Mouse (Mus musculus) forebrain, embryonic 13.5 days (tissue): ENCODE measurements around the gene Ranbp3l. TPM values are rescaled to one million over a fixed set of nuclear protein-coding genes. Genes with fewer than 3 reads are reported as not detected.

Experiments used
- ATAC-seq: fragments of 200-750 bp; cut with Nextera tagmentation; 2 replicates; pipeline ENCODE4 v1.8.0; 2017
- H3K27ac ChIP-seq: fragments of 300-500 bp; sonication (generic); 2 replicates; pipeline ENCODE4 v1.5.1; 2015; ENCODE audit warnings: inconsistent platforms, mild to moderate bottlenecking, moderate library complexity
- H3K27me3 ChIP-seq: fragments of 300-500 bp; sonication (generic); 2 replicates; pipeline ENCODE4 v1.6.1; 2015; ENCODE audit warnings: mild to moderate bottlenecking, inconsistent platforms
- H3K36me3 ChIP-seq: fragments of 300-500 bp; sonication (generic); 2 replicates; pipeline ENCODE4 v1.6.1; 2015; ENCODE audit warnings: mild to moderate bottlenecking, inconsistent platforms; ENCODE audit not compliant: poor library complexity, severe bottlenecking
- H3K4me1 ChIP-seq: fragments of 300-500 bp; sonication (generic); 2 replicates; pipeline ENCODE4 v1.6.1; 2015; ENCODE audit warnings: inconsistent platforms
- H3K4me2 ChIP-seq: fragments of 300-500 bp; sonication (generic); 2 replicates; pipeline ENCODE4 v1.6.1; 2015; ENCODE audit warnings: inconsistent platforms, mild to moderate bottlenecking, moderate library complexity
- H3K4me3 ChIP-seq: fragments of 300-500 bp; sonication (generic); 2 replicates; pipeline ENCODE4 v1.5.1; 2015; ENCODE audit warnings: mild to moderate bottlenecking, inconsistent platforms
- H3K9ac ChIP-seq: fragments of 300-500 bp; sonication (generic); 2 replicates; pipeline ENCODE4 v1.6.1; 2015; ENCODE audit warnings: mild to moderate bottlenecking, inconsistent platforms
- H3K9me3 ChIP-seq: fragments of 300-500 bp; sonication (generic); replicated peaks from 2 replicates; pipeline ENCODE4 v1.6.1; 2016; ENCODE audit warnings: inconsistent platforms
- WGBS: fragments of 180-500 bp; shearing (Covaris S2); methylation state at CpG from one replicate; pipeline ENCODE4 v1.1.7; 2015; 5-methylcytosine and 5-hydroxymethylcytosine counted together
- polyA plus RNA-seq: library from polyadenylated mRNA; unstranded; fragments of >200 nt; fragmentation: Nextera tagmentation; extraction: Ambion mirVana; gene quantifications from 2 replicates; pipeline ENCODE4 v1.2.1, GENCODE M21; 2015

Ranbp3l gene
- polyA plus RNA-seq, 1 experiment from 2014 or later: 4.5 TPM

DNA sequence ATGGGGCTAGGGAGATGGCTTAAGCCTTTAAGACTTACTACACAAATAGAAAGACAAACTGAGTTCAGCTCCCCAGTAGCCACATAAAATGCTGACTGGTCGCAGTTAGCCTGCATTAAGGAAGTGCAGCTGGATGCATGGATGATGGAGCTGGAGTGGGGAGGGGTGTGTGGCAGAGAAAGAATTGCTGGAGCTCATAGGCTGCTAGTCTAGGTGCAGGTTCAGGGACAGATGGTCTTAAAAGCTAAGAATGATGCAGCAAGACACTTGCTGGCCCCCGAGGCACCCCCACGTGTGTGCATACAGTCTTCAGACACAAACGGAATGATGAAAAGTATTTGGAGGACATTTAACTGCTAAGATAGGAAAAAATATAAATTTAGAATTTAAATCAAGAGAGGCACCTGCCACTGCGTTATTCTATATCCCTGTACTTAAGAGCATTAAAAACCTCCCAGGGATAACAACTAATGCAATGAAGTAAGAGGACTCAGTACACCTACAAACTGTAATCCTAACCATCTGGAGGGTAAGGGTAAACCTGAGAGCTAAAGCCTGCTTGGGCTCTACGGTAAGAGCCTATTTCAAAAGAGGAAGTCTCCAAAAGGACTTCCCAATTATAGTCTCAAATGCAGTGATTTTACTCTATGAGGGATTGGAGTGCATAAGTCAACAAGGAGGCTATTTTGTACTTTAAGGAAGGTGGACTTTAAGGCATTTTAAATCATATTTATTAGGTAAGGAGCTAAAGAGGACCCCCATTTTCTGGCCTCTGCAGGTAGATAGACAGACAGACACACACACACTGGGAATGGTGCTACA is 143.0 kb downstream of the Ranbp3l start:
- WGBS: 91% methylated on average over 6 of the region's 6 CpGs
- no peaks in the 10 kb centered on the region for H3K4me1 ChIP-seq
- H3K27me3 ChIP-seq: no peaks in the 10 kb centered on the region
- no peaks in the 10 kb centered on the region for H3K9me3 ChIP-seq
- H3K4me2 ChIP-seq: no peak overlapping the region
- H3K36me3 ChIP-seq: peaks cover 54% of the 10 kb centered on the region
- H3K4me3 ChIP-seq: no peak overlapping the region
- no peak overlapping the region for H3K27ac ChIP-seq
- no peak overlapping the region for H3K9ac ChIP-seq
- no peak for ATAC-seq

DNA sequence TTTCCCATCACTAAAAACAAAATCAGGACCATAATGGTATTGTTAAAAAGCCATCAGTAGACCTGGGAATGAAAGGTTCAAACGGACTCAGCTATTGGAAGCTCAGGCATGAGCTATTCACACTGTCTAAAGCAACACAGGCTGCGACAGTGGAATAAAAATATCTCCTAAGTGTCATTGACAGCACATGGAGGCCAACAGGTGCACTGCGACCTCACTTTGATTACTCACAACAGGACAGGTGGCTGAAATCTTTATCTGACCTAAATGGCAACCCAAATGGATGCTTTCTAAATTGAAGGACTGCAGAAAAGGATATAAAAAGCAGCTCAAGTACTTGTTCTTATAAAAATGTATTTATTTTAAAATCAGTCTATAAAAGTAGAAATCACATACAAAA is 143.9 kb downstream of the Ranbp3l start:
- Histone ChIP-seq H3K9ac (no peak overlapping the region), H3K4me2 (no peak overlapping the region), H3K9me3 (no peaks in the 10 kb centered on the region), H3K36me3 (peaks cover 63% of the 10 kb centered on the region), H3K4me3 (no peak overlapping the region), H3K27ac (no peak overlapping the region), H3K27me3 (no peaks in the 10 kb centered on the region), H3K4me1 (no peaks in the 10 kb centered on the region)
- no peak for ATAC-seq
- WGBS: 85% methylated on average over 3 of the region's 3 CpGs

DNA sequence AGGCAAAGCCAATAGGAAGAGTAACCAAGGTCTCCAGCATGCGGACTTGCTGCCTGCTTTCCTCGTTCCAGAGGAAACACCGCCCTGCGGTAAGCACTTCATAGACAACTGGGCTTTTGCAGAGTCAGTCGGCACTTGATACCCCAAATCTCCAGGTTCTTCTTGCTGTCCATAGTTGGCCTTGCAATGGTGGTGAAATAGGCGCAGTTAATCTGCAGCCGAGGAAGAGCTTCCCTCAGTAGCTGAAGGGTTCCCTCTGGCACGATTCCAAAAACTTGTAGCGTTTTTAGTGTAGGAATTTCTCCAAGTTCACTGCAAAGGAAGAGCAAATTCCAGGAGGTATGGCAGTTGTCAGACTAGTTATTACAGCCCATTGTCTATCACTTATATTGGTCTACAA is 145.8 kb downstream of the Ranbp3l start:
- Histone ChIP-seq H3K27ac (no peak overlapping the region), H3K36me3 (peaks cover 69% of the 10 kb centered on the region), H3K4me3 (no peak overlapping the region), H3K9ac (no peak overlapping the region), H3K4me1 (no peaks in the 10 kb centered on the region), H3K27me3 (no peaks in the 10 kb centered on the region), H3K9me3 (no peaks in the 10 kb centered on the region), H3K4me2 (no peak overlapping the region)
- WGBS: 88% methylated on average over 9 of the region's 9 CpGs
- ATAC-seq: no peak

DNA sequence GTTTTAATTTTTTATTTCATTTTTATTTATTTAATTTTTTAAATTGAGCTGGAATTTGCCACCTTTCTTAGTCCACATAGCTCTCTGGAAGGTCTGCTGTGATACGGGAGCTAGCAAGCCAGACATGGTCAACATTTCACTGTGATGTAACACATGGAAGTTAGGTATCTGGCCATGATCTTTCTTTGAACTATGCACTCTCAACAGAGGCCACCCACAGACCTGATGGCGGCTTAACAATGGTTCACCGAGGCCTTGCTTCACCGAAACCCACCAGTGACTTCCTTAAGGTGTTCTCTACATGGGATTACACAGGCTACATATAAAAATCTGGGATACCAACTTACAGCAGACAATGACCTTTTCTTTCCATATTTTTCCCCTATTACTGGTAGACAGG is 146.4 kb downstream of the Ranbp3l start:
- H3K36me3 ChIP-seq: peaks cover 74% of the 10 kb centered on the region
- no peak overlapping the region for H3K9ac ChIP-seq
- H3K9me3 ChIP-seq: no peaks in the 10 kb centered on the region
- H3K4me3 ChIP-seq: no peak overlapping the region
- H3K27me3 ChIP-seq: no peaks in the 10 kb centered on the region
- H3K4me2 ChIP-seq: no peak overlapping the region
- WGBS: 88% methylated on average over 4 of the region's 4 CpGs
- no peak overlapping the region for H3K27ac ChIP-seq
- H3K4me1 ChIP-seq: no peaks in the 10 kb centered on the region
- ATAC-seq: no peak

DNA sequence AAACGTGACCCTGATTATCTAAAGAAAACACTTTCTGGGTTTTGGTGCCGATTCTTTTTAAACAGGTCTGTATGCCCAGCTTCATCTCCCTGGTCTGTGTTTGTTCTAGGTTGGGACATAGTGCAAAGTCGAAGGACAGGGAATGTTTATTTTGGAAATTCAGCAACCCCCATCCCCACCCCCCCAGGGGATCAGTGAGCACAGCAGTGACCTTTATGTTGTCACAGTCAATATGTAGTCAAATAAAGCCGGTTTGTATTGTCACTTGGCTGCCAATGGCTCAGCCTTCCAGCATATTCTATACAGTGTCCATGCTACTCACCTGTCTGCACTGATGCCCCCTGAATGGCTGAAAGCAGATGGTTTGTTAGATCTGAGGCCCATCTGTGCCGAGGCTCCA is 146.8 kb downstream of the Ranbp3l start:
- Histone ChIP-seq H3K9me3 (no peaks in the 10 kb centered on the region), H3K4me3 (no peak overlapping the region), H3K36me3 (peaks cover 78% of the 10 kb centered on the region), H3K27me3 (no peaks in the 10 kb centered on the region), H3K9ac (no peak overlapping the region), H3K4me1 (no peaks in the 10 kb centered on the region), H3K4me2 (no peak overlapping the region), H3K27ac (no peak overlapping the region)
- 85% methylated on average over 5 of the region's 5 CpGs for WGBS
- ATAC-seq: no peak

Other genes starting within 250 kb of the Ranbp3l start
- 23.0 and 24.4 TPM in 2 replicates for gene Nadk2, start 103.3 kb downstream of the Ranbp3l start, polyA plus RNA-seq
- gene Lmbrd2, start 172.6 kb downstream of the Ranbp3l start, polyA plus RNA-seq: 2.9 and 3.9 TPM in 2 replicates
- 72.0 and 79.1 TPM in 2 replicates for gene Skp2, start 187.5 kb downstream of the Ranbp3l start, polyA plus RNA-seq